Mouse (Mus musculus) common myeloid progenitor, adult 5-6 weeks (primary cell): ENCODE measurements around the gene 4930524J08Rik. TPM values are rescaled to one million over a fixed set of nuclear protein-coding genes. Genes with fewer than 3 reads are reported as not detected.

Source experiments
- ATAC-seq: replicated peaks from 2 replicates; pipeline ENCODE4 v1.8.0; 2016; ENCODE audit warnings: low read depth, mild to moderate bottlenecking, moderate TSS enrichment, inconsistent platforms; ENCODE audit not compliant: poor library complexity, severe bottlenecking
- total RNA-seq: library from RNA; stranded (forward); fragments of 200-1000, 187-1606 nt; gene quantifications from 2 replicates; pipeline ENCODE4 v1.2.3, GENCODE M21; 2017

4930524J08Rik gene
- 1.4 TPM in 1 of 2 replicates, not detected in the other for total RNA-seq

GRCm38 (mm10) chr5:99978699-99979442, at the start of gene 4930524J08Rik, which contains the start of gene Hnrnpd:
Gene 4930524J08Rik, plus strand, starts transcription at chr5:99979061.
Gene Hnrnpd, minus strand, starts transcription at chr5:99978938.
- ATAC-seq, result peak; percentile 78

- ATAC-seq, result no peak
These were observed 47.0 kb upstream of the 4930524J08Rik start for GRCm38 (mm10) chr5:99931910-99932309.

GRCm38 (mm10) chr5:99939440-99939839, 39.4 kb upstream of the 4930524J08Rik start:
- ATAC-seq, result no peak

- ATAC-seq, result no peak
These were observed 37.6 kb upstream of the 4930524J08Rik start for GRCm38 (mm10) chr5:99941273-99941672.

GRCm38 (mm10) chr5:99941776-99942502, 36.9 kb upstream of the 4930524J08Rik start:
- no peak for ATAC-seq

GRCm38 (mm10) chr5:99952513-99952912, 26.3 kb upstream of the 4930524J08Rik start:
- no peak for ATAC-seq

- no peak for ATAC-seq
These were observed 25.0 kb upstream of the 4930524J08Rik start for GRCm38 (mm10) chr5:99953883-99954282.

- ATAC-seq, result no peak
These were observed 20.2 kb upstream of the 4930524J08Rik start for GRCm38 (mm10) chr5:99958666-99959065.

- no peak for ATAC-seq
These were observed 19.5 kb upstream of the 4930524J08Rik start for GRCm38 (mm10) chr5:99959236-99959936.

- ATAC-seq, result no peak
These were observed 18.9 kb upstream of the 4930524J08Rik start for GRCm38 (mm10) chr5:99959960-99960359.

- ATAC-seq, result peak; percentile 68
These were observed 4.9 kb upstream of the 4930524J08Rik start for GRCm38 (mm10) chr5:99973941-99974340.

GRCm38 (mm10) chr5:99975061-99975460, 3.8 kb upstream of the 4930524J08Rik start:
- no peak for ATAC-seq

GRCm38 (mm10) chr5:99975776-99976175, 3.1 kb upstream of the 4930524J08Rik start:
- no peak for ATAC-seq

GRCm38 (mm10) chr5:99976334-99976955, 2.4 kb upstream of the 4930524J08Rik start:
- no peak for ATAC-seq

- ATAC-seq, result peak; percentile 54
These were observed 1.2 kb upstream of the 4930524J08Rik start for GRCm38 (mm10) chr5:99977516-99978301.

GRCm38 (mm10) chr5:99983452-99984061, 4.7 kb downstream of the 4930524J08Rik start:
- peak; percentile 12 for ATAC-seq

GRCm38 (mm10) chr5:99994166-99994565, 15.3 kb downstream of the 4930524J08Rik start:
- no peak for ATAC-seq

GRCm38 (mm10) chr5:99994680-99995079, 15.8 kb downstream of the 4930524J08Rik start:
- no peak for ATAC-seq

GRCm38 (mm10) chr5:100000048-100000447, 21.2 kb downstream of the 4930524J08Rik start:
- ATAC-seq, result peak; percentile 56; the same call in 1 of the 2 replicates
